Mouse (Mus musculus): ENCODE data around the gene Hoxd13. TPM values are rescaled to one million over a fixed set of nuclear protein-coding genes. Genes with fewer than 3 reads are reported as not detected.

Hoxd13 gene
- polyA plus RNA-seq, 1 experiment from 2014 or later = not detected

- H3K4me1 ChIP-seq = peaks cover 8% of the 10 kb centered on the region; the same call in 1 of the 2 replicates
- 3% methylated on average over 9 of the region's 9 CpGs for WGBS
- no peaks in the 10 kb centered on the region for H3K9me3 ChIP-seq
- peaks cover 99% of the 10 kb centered on the region for H3K27me3 ChIP-seq
- H3K9ac ChIP-seq (replicated peaks) = no peak overlapping the region
- no peak overlapping the region for H3K27ac ChIP-seq (replicated peaks)
- no peak overlapping the region for H3K4me2 ChIP-seq (replicated peaks)
- H3K36me3 ChIP-seq = no peaks in the 10 kb centered on the region
- H3K4me3 ChIP-seq = no peak overlapping the region
- ATAC-seq (replicated peaks) = no peak
These were observed 8.4 kb downstream of the Hoxd13 start for GRCm38 (mm10) chr2:74676376-74677052.

GRCm38 (mm10) chr2:74677106-74677505 lies 9.0 kb downstream of the Hoxd13 start:
- H3K9ac ChIP-seq (replicated peaks) = no peak overlapping the region
- H3K4me2 ChIP-seq (replicated peaks) = no peak overlapping the region
- no peak overlapping the region for H3K27ac ChIP-seq (replicated peaks)
- 5% methylated on average over 2 of the region's 2 CpGs for WGBS
- H3K9me3 ChIP-seq = no peaks in the 10 kb centered on the region
- H3K36me3 ChIP-seq = no peaks in the 10 kb centered on the region
- no peak overlapping the region for H3K4me3 ChIP-seq
- no peak for ATAC-seq (replicated peaks)
- H3K4me1 ChIP-seq = peaks cover 13% of the 10 kb centered on the region
- peaks cover 99% of the 10 kb centered on the region for H3K27me3 ChIP-seq

- ATAC-seq (replicated peaks) = no peak
- peaks cover 16% of the 10 kb centered on the region for H3K4me1 ChIP-seq
- no peak within 1 kb of the TSS for H3K4me2 ChIP-seq (replicated peaks)
- H3K27ac ChIP-seq (replicated peaks) = no peak within 1 kb of the TSS
- H3K9me3 ChIP-seq = no peaks in the 10 kb centered on the region
- WGBS = 2% methylated on average over 15 of the region's 15 CpGs
- H3K27me3 ChIP-seq = peaks cover 100% of the 10 kb centered on the region
- no peak within 1 kb of the TSS for H3K9ac ChIP-seq (replicated peaks)
- no peak within 1 kb of the TSS for H3K4me3 ChIP-seq
- H3K36me3 ChIP-seq = no peaks in the 10 kb centered on the region
These were observed 10.9 kb downstream of the Hoxd13 start, which contains the start of gene Hoxd11 for GRCm38 (mm10) chr2:74678891-74679595. TSS of gene Hoxd11 (plus strand) at chr2:74679557.

DNA sequence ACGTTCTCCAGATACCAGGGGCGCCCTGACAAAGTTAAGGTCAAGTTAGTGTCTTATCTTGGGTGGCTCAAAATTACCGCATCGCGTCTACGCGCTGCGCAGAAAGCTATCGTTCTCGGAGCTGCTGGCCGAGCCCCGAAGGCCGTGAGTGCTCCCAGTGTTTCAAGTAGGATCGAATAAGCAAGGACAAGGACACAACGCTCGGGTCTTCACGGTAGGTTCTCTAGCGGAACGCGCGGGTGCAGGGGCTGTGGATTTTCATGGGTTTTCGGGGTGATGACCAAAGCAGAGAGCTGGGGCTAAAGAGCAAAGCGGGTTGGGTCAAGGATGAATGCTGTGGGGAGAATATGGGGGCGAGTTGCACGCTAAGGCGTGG lies 11.5 kb downstream of the Hoxd13 start:
- Histone ChIP-seq H3K27ac (replicated peaks) (no peak overlapping the region), H3K9ac (replicated peaks) (no peak overlapping the region), H3K9me3 (no peaks in the 10 kb centered on the region), H3K36me3 (no peaks in the 10 kb centered on the region), H3K4me2 (replicated peaks) (no peak overlapping the region), H3K4me1 (peaks cover 16% of the 10 kb centered on the region), H3K4me3 (no peak overlapping the region), H3K27me3 (peaks cover 100% of the 10 kb centered on the region)
- under 1% methylated on average over 26 of the region's 26 CpGs for WGBS
- ATAC-seq (replicated peaks) = no peak

DNA sequence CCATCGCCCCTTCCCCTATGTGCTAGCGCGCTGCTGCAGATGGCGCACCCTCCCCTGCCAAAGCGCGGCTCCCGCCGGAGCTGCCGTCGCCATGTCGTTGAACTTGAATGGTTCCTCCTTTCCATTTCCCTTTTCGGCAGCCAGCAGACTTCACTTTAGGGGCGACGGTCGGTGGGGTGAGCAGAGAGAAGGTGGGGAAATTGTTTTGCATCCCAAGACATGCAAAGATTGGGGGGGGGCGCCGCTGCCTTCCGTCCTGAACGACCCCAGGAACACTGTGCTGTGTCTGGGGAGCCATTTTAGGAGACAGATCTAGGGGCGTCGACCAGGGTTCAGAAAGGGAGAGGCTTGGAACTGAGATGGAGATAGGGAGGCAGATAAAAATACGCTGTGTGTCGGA lies 11.9 kb downstream of the Hoxd13 start:
- Histone ChIP-seq H3K4me2 (replicated peaks) (no peak overlapping the region), H3K27me3 (peaks cover 100% of the 10 kb centered on the region), H3K9ac (replicated peaks) (no peak overlapping the region), H3K4me1 (peaks cover 16% of the 10 kb centered on the region), H3K36me3 (no peaks in the 10 kb centered on the region), H3K27ac (replicated peaks) (no peak overlapping the region), H3K9me3 (no peaks in the 10 kb centered on the region), H3K4me3 (no peak overlapping the region)
- no peak for ATAC-seq (replicated peaks)
- under 1% methylated on average over 23 of the region's 23 CpGs for WGBS

GRCm38 (mm10) chr2:74680561-74681398 lies 12.7 kb downstream of the Hoxd13 start:
- Histone ChIP-seq H3K9me3 (no peaks in the 10 kb centered on the region), H3K4me1 (peaks cover 16% of the 10 kb centered on the region), H3K9ac (replicated peaks) (no peak overlapping the region), H3K4me3 (no peak overlapping the region), H3K4me2 (replicated peaks) (no peak overlapping the region), H3K27ac (replicated peaks) (no peak overlapping the region), H3K36me3 (no peaks in the 10 kb centered on the region), H3K27me3 (peaks cover 100% of the 10 kb centered on the region)
- WGBS = 2% methylated on average over 21 of the region's 21 CpGs
- no peak for ATAC-seq (replicated peaks)

- Histone ChIP-seq H3K4me2 (replicated peaks) (0 out of 2 replicates have a peak overlapping the region, but pooled peaks have one; percentile 0), H3K36me3 (no peaks in the 10 kb centered on the region), H3K4me3 (peak overlapping the region; percentile 15; the same call in 1 of the 2 replicates), H3K9ac (replicated peaks) (no peak overlapping the region), H3K9me3 (no peaks in the 10 kb centered on the region), H3K27me3 (peaks cover 99% of the 10 kb centered on the region), H3K27ac (replicated peaks) (no peak overlapping the region), H3K4me1 (peaks cover 16% of the 10 kb centered on the region)
- ATAC-seq (replicated peaks) = no peak
- 1% methylated on average over 71 of the region's 78 CpGs for WGBS
These were observed 13.8 kb downstream of the Hoxd13 start for GRCm38 (mm10) chr2:74681594-74682531.

DNA sequence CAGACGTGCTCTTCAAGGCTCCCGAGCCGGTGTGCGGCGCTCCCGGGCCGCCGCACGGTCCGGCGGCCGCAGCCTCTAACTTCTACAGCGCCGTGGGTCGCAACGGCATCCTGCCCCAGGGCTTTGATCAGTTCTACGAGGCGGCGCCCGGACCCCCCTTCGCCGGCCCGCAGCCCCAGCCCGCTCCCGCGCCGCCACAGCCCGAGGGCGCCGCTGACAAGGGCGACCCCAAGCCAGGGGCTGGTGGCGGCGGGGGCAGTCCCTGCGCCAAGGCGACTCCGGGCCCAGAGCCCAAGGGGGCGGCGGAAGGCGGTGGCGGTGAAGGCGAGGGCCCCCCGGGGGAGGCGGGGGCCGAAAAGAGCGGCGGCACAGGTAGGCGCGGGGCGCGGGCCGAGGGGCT lies 14.7 kb downstream of the Hoxd13 start:
- H3K36me3 ChIP-seq = no peaks in the 10 kb centered on the region
- peaks cover 16% of the 10 kb centered on the region for H3K4me1 ChIP-seq
- H3K27ac ChIP-seq (replicated peaks) = no peak overlapping the region
- H3K4me2 ChIP-seq (replicated peaks) = no peak overlapping the region
- WGBS = under 1% methylated on average over 50 of the region's 51 CpGs
- no peaks in the 10 kb centered on the region for H3K9me3 ChIP-seq
- ATAC-seq (replicated peaks) = no peak; the same call in 1 of the 2 replicates
- H3K4me3 ChIP-seq = peak overlapping the region; percentile 15; the same call in 1 of the 2 replicates
- peaks cover 99% of the 10 kb centered on the region for H3K27me3 ChIP-seq
- H3K9ac ChIP-seq (replicated peaks) = no peak overlapping the region

- Histone ChIP-seq H3K36me3 (no peaks in the 10 kb centered on the region), H3K27ac (replicated peaks) (no peak overlapping the region), H3K9me3 (no peaks in the 10 kb centered on the region), H3K27me3 (peaks cover 99% of the 10 kb centered on the region), H3K9ac (replicated peaks) (no peak overlapping the region), H3K4me2 (replicated peaks) (no peak overlapping the region), H3K4me3 (no peak overlapping the region), H3K4me1 (peaks cover 16% of the 10 kb centered on the region)
- WGBS = 2% methylated on average over 18 of the region's 18 CpGs
- ATAC-seq (replicated peaks) = no peak
These were observed 15.4 kb downstream of the Hoxd13 start for GRCm38 (mm10) chr2:74683471-74683951.

DNA sequence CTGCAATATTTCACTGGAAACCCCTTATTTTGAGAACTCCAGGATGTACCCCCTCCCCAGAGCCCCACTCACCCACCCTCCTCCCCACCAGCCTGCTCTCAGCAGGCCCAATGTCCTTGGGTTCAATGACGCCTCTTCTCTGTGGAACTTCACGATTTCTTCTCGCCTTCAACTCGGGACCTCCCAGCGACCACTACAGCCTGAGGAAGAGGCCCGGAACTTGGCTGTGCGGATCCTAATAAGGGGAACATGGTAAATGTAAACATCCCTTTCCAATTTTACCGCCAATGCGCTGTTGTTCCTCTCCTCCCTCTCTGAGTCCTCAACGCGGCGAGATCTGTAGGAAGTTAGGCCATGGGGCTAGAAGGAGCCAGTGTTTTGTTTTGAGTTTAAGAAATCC lies 16.0 kb downstream of the Hoxd13 start:
- Histone ChIP-seq H3K36me3 (no peaks in the 10 kb centered on the region), H3K4me2 (replicated peaks) (no peak overlapping the region), H3K9ac (replicated peaks) (no peak overlapping the region), H3K9me3 (no peaks in the 10 kb centered on the region), H3K27me3 (peaks cover 99% of the 10 kb centered on the region), H3K4me3 (no peak overlapping the region), H3K4me1 (peaks cover 16% of the 10 kb centered on the region), H3K27ac (replicated peaks) (no peak overlapping the region)
- WGBS = 1% methylated on average over 12 of the region's 12 CpGs
- ATAC-seq (replicated peaks) = no peak

DNA sequence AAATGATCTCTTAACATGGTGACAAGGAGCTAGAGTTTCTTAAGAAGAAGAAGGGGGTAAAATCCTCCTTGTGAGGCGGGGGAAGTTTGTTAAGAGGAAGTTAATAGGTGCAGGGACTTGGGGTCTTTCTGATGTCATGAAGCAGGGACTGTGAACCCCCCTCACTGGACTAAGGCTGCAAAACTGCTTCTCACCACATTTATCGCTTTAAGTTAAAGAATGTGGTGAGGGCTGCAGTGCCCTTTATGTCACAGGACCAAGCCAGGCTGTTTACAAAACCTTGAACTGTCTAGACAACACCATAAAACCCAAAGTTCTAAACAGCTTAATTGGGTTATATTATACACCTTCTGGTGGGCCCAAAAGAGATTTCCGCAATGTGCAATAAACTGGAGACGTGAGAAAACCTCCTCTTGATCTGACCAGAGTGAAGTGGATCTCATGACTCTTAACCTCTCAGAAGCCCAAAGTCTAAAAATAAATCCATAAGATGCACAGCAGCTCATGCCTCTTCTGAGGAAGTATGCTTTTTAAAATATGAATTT lies 17.0 kb downstream of the Hoxd13 start:
- no peak overlapping the region for H3K4me3 ChIP-seq
- no peak for ATAC-seq (replicated peaks)

More for the DNA sequence above, 17.0 kb downstream of the Hoxd13 start:
- Histone ChIP-seq H3K27me3 (peaks cover 99% of the 10 kb centered on the region), H3K9ac (replicated peaks) (no peak overlapping the region), H3K27ac (replicated peaks) (no peak overlapping the region), H3K4me1 (peaks cover 13% of the 10 kb centered on the region), H3K9me3 (no peaks in the 10 kb centered on the region), H3K4me2 (replicated peaks) (no peak overlapping the region), H3K36me3 (no peaks in the 10 kb centered on the region)
- WGBS = 14% methylated on average over 4 of the region's 4 CpGs
